Mouse (Mus musculus): ENCODE measurements around the gene Snx32. TPM values are rescaled to one million over a fixed set of nuclear protein-coding genes. Genes with fewer than 3 reads are reported as not detected.
A peak's percentile ranks its signal among the peaks of the same experiment; 100 is the strongest.
"Not testable (repeated sequence)": the region's sequence is repeated elsewhere in the genome, so short reads cannot be mapped to it uniquely, and the experiment has no call there.

Snx32 gene
- polyA plus RNA-seq, 1 experiment: 34.1 TPM

DNA sequence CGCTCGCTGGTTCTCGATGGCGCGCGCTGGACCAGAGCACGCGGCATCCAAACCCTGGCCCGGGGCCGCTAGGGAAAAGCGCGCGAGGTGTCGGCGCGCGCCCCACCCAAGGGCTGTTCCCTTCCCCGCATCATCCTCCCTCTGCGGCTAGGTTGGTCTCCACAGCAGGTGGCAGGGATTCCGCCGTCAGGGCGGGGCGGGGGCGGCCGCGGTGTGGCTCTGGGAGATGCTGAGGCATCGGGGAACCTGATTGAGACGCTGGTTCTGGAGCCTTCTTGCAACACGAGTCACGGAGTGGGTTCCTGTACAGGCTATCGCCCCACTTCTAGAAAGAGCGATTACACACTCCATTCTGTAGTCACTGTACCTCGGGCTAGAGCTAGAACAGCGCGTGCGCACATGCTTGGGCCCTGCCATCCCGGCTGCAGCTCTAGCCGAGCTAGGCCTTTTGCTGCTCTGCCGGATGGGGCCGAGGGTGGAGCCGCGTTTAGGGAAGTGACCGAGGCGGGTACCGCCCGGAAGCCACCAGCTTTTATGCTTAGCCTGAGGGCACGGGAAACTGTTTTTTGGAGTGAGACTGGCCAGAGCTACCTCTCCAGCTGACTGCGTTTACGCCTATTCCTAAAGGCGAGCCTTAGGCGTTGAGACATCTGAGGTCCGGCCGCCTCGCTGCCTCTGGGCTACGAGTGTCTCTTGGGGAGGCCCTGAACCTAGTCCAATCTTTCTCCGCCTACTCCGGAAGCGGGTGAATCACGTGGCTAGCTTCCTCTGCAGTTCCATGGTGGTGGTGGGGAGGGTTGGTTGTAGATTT is 19.2 kb downstream of the Snx32 start:
- H3K27ac ChIP-seq (ENCODE audit: insufficient read depth, low read depth, low read length): peak overlapping the region; percentile 97
- peak overlapping the region; percentile 86 for H3K4me3 ChIP-seq (ENCODE audit: insufficient read depth, low read length)
- TF ChIP-seq POLR2A (IDR thresholded peaks at IDR 0.05; ENCODE audit: borderline replicate concordance, low read depth, low read length) (0 out of 2 replicates have a peak, but pooled peaks have one; percentile 45), CTCF (IDR thresholded peaks at IDR 0.05; ENCODE audit: low read depth, low read length) (no peak)
- peaks cover 12% of the 10 kb centered on the region for H3K4me1 ChIP-seq (ENCODE audit: control insufficient read depth, insufficient read depth, low read length)

DNA sequence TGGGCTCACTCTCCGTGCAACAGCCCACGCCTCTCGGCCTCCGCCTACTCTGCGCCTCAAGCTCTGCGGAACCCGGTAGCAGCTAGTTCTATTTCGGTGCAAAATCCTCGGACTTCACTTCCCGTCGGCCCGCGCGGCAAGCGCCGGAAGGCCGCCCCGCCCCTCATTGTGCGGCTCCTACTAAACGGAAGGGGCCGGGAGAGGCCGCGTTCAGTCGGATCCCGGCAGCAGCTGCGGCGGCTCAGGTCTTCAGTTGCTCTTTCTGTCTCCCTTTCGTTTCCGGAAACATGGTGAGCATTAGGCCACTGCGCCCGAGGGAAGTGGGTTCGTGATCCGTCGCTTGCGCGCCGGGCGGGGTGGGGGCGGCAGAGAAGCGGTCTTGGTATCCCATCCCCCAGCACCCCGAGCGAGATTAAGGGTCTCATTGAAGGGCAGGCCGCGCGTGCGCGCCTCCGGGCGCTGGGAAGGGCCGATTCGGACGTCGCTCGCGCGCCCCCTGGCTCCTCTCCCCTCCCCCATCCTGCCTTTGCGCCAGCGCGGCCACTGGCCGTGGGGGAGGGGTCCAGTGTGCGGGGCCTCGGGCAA is 19.9 kb downstream of the Snx32 start, which contains the start of gene Cfl1:
Cfl1 (plus strand) TSS at position 143 of the 585 bp plus-strand sequence.
- TF ChIP-seq POLR2A (IDR thresholded peaks at IDR 0.05; ENCODE audit: borderline replicate concordance, low read depth, low read length) (peak; percentile 54; the same call in 1 of the 2 replicates), CTCF (IDR thresholded peaks at IDR 0.05; ENCODE audit: low read depth, low read length) (no peak)
- peaks cover 12% of the 10 kb centered on the region for H3K4me1 ChIP-seq (ENCODE audit: control insufficient read depth, insufficient read depth, low read length)
- H3K4me3 ChIP-seq (ENCODE audit: insufficient read depth, low read length): peak within 1 kb of the TSS; percentile 86
- H3K27ac ChIP-seq (ENCODE audit: insufficient read depth, low read depth, low read length): peak within 1 kb of the TSS; percentile 97

DNA sequence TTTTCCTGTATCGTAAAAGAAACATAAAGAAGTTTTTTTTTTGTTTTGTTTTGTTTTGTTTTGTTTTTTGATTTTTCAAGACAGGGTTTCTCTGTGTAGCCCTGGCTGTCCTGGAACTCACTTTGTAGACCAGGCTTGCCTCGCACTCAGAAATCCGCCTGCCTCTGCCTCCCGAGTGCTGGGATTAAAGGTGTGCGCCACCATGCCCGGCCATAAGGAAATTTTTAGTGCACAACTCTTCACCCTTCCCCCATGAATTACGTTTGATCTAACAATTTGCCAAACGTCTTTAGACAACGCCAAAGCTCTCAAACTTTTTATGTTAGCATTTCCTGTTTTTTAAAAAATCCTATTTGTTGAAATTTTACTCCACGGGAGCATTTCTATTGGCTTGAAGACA is 20.6 kb downstream of the Snx32 start:
- Histone ChIP-seq H3K4me1 (ENCODE audit: control insufficient read depth, insufficient read depth, low read length) (peaks cover 12% of the 10 kb centered on the region), H3K27ac (ENCODE audit: insufficient read depth, low read depth, low read length) (peak overlapping the region; percentile 72)
- H3K4me3 ChIP-seq (ENCODE audit: insufficient read depth, low read length): not testable (repeated sequence)

- Histone ChIP-seq H3K4me3 (ENCODE audit: insufficient read depth, low read length) (peak overlapping the region; percentile 65), H3K27ac (ENCODE audit: insufficient read depth, low read depth, low read length) (peak overlapping the region; percentile 72), H3K4me1 (ENCODE audit: control insufficient read depth, insufficient read depth, low read length) (peaks cover 12% of the 10 kb centered on the region)
- no peak for TF ChIP-seq POLR2A (IDR thresholded peaks at IDR 0.05; ENCODE audit: borderline replicate concordance, low read depth, low read length)
Observed at GRCm38 (mm10) chr19:5488878-5489571, 21.3 kb downstream of the Snx32 start.

DNA sequence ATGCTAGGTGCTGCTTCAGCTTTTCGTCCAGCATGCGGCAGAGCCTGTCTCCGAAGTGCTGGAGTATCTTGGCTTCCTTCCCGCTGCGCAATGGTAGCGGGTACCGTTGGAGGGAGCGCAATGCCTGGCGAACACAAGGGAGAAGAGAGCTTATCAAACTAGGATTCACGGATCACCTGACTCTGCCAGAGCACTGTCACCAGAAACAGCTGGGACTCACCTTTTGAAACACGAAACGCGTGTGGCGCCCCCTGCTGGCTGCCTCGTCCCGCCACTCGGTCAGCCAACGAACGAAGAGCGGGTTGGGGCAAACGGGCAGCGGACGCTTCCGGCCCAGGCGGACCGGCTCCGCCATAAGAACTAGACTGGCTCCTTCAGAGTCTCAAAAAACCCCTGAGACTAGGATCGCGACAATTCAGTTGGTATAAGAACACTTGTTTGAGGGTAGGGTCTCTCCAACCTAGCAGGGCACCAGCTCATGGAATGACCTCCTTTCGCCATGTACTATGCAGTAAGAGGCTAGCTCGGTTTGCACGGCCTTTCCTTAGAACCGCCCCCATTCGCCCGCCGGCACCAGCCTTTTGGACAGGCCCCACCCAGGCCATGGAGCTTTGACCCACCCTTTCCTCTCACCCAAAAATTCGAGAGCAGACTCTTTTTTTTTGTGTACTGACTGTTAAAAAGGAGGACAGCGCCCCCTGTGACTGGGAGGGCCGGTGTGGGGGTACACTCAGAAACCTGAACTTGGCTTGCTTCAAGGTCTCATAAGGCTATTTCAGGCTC is 22.4 kb downstream of the Snx32 start, which contains the start of gene Mus81:
Mus81 (minus strand) TSS at position 635 of the 783 bp plus-strand sequence.
- H3K4me1 ChIP-seq (ENCODE audit: control insufficient read depth, insufficient read depth, low read length): peaks cover 12% of the 10 kb centered on the region
- peak within 1 kb of the TSS; percentile 87 for H3K27ac ChIP-seq (ENCODE audit: insufficient read depth, low read depth, low read length)
- TF ChIP-seq CTCF (IDR thresholded peaks at IDR 0.05; ENCODE audit: low read depth, low read length) (peak; percentile 96), POLR2A (IDR thresholded peaks at IDR 0.05; ENCODE audit: borderline replicate concordance, low read depth, low read length) (no peak; the same call in none of the 2 replicates)
- H3K4me3 ChIP-seq (ENCODE audit: insufficient read depth, low read length): peak within 1 kb of the TSS; percentile 72

GRCm38 (mm10) chr19:5486771-5487170 is 23.6 kb downstream of the Snx32 start:
- TF ChIP-seq CTCF (IDR thresholded peaks at IDR 0.05; ENCODE audit: low read depth, low read length) (no peak), POLR2A (IDR thresholded peaks at IDR 0.05; ENCODE audit: borderline replicate concordance, low read depth, low read length) (no peak)
- H3K4me3 ChIP-seq (ENCODE audit: insufficient read depth, low read length): no peak overlapping the region; the same call in 1 of the 2 replicates
- H3K27ac ChIP-seq (ENCODE audit: insufficient read depth, low read depth, low read length): no peak overlapping the region

GRCm38 (mm10) chr19:5486286-5486685 is 24.1 kb downstream of the Snx32 start:
- peaks cover 9% of the 10 kb centered on the region for H3K4me1 ChIP-seq (ENCODE audit: control insufficient read depth, insufficient read depth, low read length)
- no peak overlapping the region for H3K27ac ChIP-seq (ENCODE audit: insufficient read depth, low read depth, low read length)
- no peak overlapping the region for H3K4me3 ChIP-seq (ENCODE audit: insufficient read depth, low read length)
- TF ChIP-seq CTCF (IDR thresholded peaks at IDR 0.05; ENCODE audit: low read depth, low read length) (no peak), POLR2A (IDR thresholded peaks at IDR 0.05; ENCODE audit: borderline replicate concordance, low read depth, low read length) (no peak)

More at GRCm38 (mm10) chr19:5486771-5487170, 23.6 kb downstream of the Snx32 start:
- H3K4me1 ChIP-seq (ENCODE audit: control insufficient read depth, insufficient read depth, low read length): peaks cover 9% of the 10 kb centered on the region

- Histone ChIP-seq H3K4me1 (ENCODE audit: control insufficient read depth, insufficient read depth, low read length) (peaks cover 9% of the 10 kb centered on the region), H3K4me3 (ENCODE audit: insufficient read depth, low read length) (no peak overlapping the region)
- TF ChIP-seq CTCF (IDR thresholded peaks at IDR 0.05; ENCODE audit: low read depth, low read length) (no peak), POLR2A (IDR thresholded peaks at IDR 0.05; ENCODE audit: borderline replicate concordance, low read depth, low read length) (no peak)
Observed at GRCm38 (mm10) chr19:5485821-5486220, 24.5 kb downstream of the Snx32 start.

DNA sequence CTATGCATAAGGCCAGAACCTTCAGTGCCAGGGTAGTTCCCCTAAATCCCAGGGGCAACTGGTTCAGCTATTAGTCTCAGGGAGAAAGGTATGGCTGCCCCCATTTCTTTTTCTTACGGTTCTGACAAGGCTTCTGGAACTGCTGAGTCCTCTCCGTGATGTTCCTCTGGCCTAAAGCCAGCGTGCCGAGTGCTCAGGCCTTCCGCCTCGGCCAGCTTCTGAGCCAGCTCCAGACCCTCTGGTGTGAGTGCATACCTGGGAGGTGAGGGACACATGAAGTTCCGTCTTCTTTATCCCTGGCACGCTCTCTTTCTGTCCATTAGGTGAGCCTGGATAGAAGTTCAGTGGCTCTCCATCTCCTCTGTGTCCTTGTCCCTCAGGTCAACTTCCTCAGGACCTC is 25.0 kb downstream of the Snx32 start:
- TF ChIP-seq CTCF (IDR thresholded peaks at IDR 0.05; ENCODE audit: low read depth, low read length) (no peak), POLR2A (IDR thresholded peaks at IDR 0.05; ENCODE audit: borderline replicate concordance, low read depth, low read length) (no peak)
- Histone ChIP-seq H3K4me1 (ENCODE audit: control insufficient read depth, insufficient read depth, low read length) (peaks cover 9% of the 10 kb centered on the region), H3K4me3 (ENCODE audit: insufficient read depth, low read length) (no peak overlapping the region), H3K27ac (ENCODE audit: insufficient read depth, low read depth, low read length) (no peak overlapping the region)

More at GRCm38 (mm10) chr19:5485821-5486220, 24.5 kb downstream of the Snx32 start:
- no peak overlapping the region for H3K27ac ChIP-seq (ENCODE audit: insufficient read depth, low read depth, low read length)
